Mouse (Mus musculus): Measurements from ENCODE around the gene Adora1. TPM values are rescaled to one million over a fixed set of nuclear protein-coding genes. Genes with fewer than 3 reads are reported as not detected.
"Not testable (repeated sequence)": the region's sequence is repeated elsewhere in the genome, so short reads cannot be mapped to it uniquely, and the experiment has no call there.

Gene Adora1
- polyA plus RNA-seq, 2 experiments = 1.4 to 2.0 TPM

DNA sequence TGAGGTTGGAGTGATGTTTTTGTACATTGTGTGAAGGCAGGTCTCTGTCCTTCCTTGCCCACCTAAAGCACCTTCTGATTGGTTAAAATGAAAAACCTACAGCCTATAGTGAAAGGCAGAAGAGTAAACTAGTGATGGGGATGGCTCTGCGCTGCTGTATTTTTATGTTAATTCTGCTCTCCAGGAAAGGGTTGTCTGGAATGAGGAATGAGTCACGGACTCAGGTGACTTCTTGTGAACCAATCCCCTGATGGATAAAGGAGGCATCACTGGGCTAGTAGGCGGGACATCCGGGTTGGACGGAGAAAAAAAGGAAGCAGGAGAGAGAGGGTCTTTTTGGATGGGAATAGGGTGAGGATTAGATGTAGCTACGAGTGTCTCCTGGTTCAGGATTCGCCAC, 34.8 kb upstream of the Adora1 start:
- Histone ChIP-seq H3K4me3 (replicated peaks; ENCODE audit: low read length) (no peak overlapping the region), H3K27me3 (ENCODE audit: control insufficient read depth, insufficient read depth, low read length) (no peaks in the 10 kb centered on the region), H3K27ac (replicated peaks; ENCODE audit: low read depth, low read length) (no peak overlapping the region), H3K4me1 (ENCODE audit: control insufficient read depth, insufficient read depth, low read length) (peaks cover 13% of the 10 kb centered on the region; the same call in 1 of the 2 replicates), H3K4me2 (replicated peaks; ENCODE audit: low read depth, low read length, severe bottlenecking) (no peak overlapping the region), H3K9me3 (ENCODE audit: control insufficient read depth, low read length) (no peaks in the 10 kb centered on the region), H3K36me3 (ENCODE audit: control insufficient read depth, insufficient read depth, low read length) (no peaks in the 10 kb centered on the region), H3K9ac (ENCODE audit: low read depth, low read length, severe bottlenecking) (no peak overlapping the region)
- no peak for TF ChIP-seq POLR2A (IDR thresholded peaks at IDR 0.05; ENCODE audit: borderline replicate concordance, extremely low read depth, insufficient read depth, insufficient read length)
- 77% methylated on average over 7 of the region's 7 CpGs for WGBS
- DNase-seq (ENCODE audit: low spot score) (no peak), ATAC-seq (ENCODE audit: low FRiP score, low read depth) (no peak)

- Histone ChIP-seq H3K4me2 (replicated peaks; ENCODE audit: low read depth, low read length, severe bottlenecking) (no peak overlapping the region), H3K36me3 (ENCODE audit: control insufficient read depth, insufficient read depth, low read length) (no peaks in the 10 kb centered on the region), H3K9me3 (ENCODE audit: control insufficient read depth, low read length) (peaks cover 2% of the 10 kb centered on the region; the same call in 1 of the 2 replicates), H3K27me3 (ENCODE audit: control insufficient read depth, insufficient read depth, low read length) (no peaks in the 10 kb centered on the region), H3K27ac (replicated peaks; ENCODE audit: low read depth, low read length) (no peak overlapping the region), H3K4me3 (replicated peaks; ENCODE audit: low read length) (no peak overlapping the region), H3K4me1 (ENCODE audit: control insufficient read depth, insufficient read depth, low read length) (no peaks in the 10 kb centered on the region), H3K9ac (ENCODE audit: low read depth, low read length, severe bottlenecking) (no peak overlapping the region)
- no peak for ATAC-seq (ENCODE audit: low FRiP score, low read depth)
- TF ChIP-seq POLR2A (IDR thresholded peaks at IDR 0.05; ENCODE audit: borderline replicate concordance, extremely low read depth, insufficient read depth, insufficient read length) = no peak
- WGBS = 21% methylated on average over 2 of the region's 2 CpGs
- no peak for DNase-seq (ENCODE audit: low spot score)
Observed at GRCm38 (mm10) chr1:134265797-134266196, 30.6 kb upstream of the Adora1 start.

GRCm38 (mm10) chr1:134264341-134264740, 29.1 kb upstream of the Adora1 start:
- no peak overlapping the region for H3K4me3 ChIP-seq (replicated peaks; ENCODE audit: low read length)
- ATAC-seq (ENCODE audit: low FRiP score, low read depth) (no peak), DNase-seq (ENCODE audit: low spot score) (no peak)
- no peaks in the 10 kb centered on the region for H3K4me1 ChIP-seq (ENCODE audit: control insufficient read depth, insufficient read depth, low read length)
- H3K27ac ChIP-seq (replicated peaks; ENCODE audit: low read depth, low read length) = no peak overlapping the region
- 89% methylated on average over 6 of the region's 6 CpGs for WGBS
- peaks cover 5% of the 10 kb centered on the region; the same call in 1 of the 2 replicates for H3K9me3 ChIP-seq (ENCODE audit: control insufficient read depth, low read length)
- H3K27me3 ChIP-seq (ENCODE audit: control insufficient read depth, insufficient read depth, low read length) = no peaks in the 10 kb centered on the region
- no peak overlapping the region for H3K9ac ChIP-seq (ENCODE audit: low read depth, low read length, severe bottlenecking)
- H3K4me2 ChIP-seq (replicated peaks; ENCODE audit: low read depth, low read length, severe bottlenecking) = no peak overlapping the region
- H3K36me3 ChIP-seq (ENCODE audit: control insufficient read depth, insufficient read depth, low read length) = no peaks in the 10 kb centered on the region
- TF ChIP-seq POLR2A (IDR thresholded peaks at IDR 0.05; ENCODE audit: borderline replicate concordance, extremely low read depth, insufficient read depth, insufficient read length) = no peak

DNA sequence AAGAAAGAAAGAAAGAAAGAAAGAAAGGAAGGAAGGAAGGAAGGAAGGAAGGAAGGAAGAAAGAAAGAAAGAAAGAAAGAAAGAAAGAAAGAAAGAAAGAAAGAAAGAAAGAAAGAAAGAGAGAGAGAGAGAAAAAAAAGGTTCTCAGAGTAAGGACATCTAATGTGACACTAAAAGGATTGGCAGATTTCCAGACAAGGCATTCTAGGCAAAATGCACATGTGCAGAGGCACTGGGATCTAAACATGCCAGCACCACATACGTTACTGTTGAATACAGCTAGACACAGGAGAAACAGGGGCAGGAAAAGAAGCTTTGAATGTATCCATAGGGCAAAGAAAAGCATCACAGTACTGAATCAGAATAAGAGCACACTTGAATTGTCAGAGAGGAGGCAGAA, 14.4 kb upstream of the Adora1 start:
- H3K4me2 ChIP-seq (replicated peaks; ENCODE audit: low read depth, low read length, severe bottlenecking); DNase-seq (ENCODE audit: low spot score); H3K9ac ChIP-seq (ENCODE audit: low read depth, low read length, severe bottlenecking); H3K27me3 ChIP-seq (ENCODE audit: control insufficient read depth, insufficient read depth, low read length); ATAC-seq (ENCODE audit: low FRiP score, low read depth); H3K4me1 ChIP-seq (ENCODE audit: control insufficient read depth, insufficient read depth, low read length); H3K27ac ChIP-seq (replicated peaks; ENCODE audit: low read depth, low read length); H3K4me3 ChIP-seq (replicated peaks; ENCODE audit: low read length); H3K9me3 ChIP-seq (ENCODE audit: control insufficient read depth, low read length); H3K36me3 ChIP-seq (ENCODE audit: control insufficient read depth, insufficient read depth, low read length): not testable (repeated sequence)
- WGBS = 64% methylated on average over 1 of the region's 1 CpGs

GRCm38 (mm10) chr1:134246590-134246989, 11.4 kb upstream of the Adora1 start:
- no peak for TF ChIP-seq POLR2A (IDR thresholded peaks at IDR 0.05; ENCODE audit: borderline replicate concordance, extremely low read depth, insufficient read depth, insufficient read length)
- 58% methylated on average over 4 of the region's 4 CpGs for WGBS
- ATAC-seq (ENCODE audit: low FRiP score, low read depth) = no peak

More at GRCm38 (mm10) chr1:134246590-134246989, 11.4 kb upstream of the Adora1 start:
- H3K4me3 ChIP-seq (replicated peaks; ENCODE audit: low read length) = no peak overlapping the region
- no peaks in the 10 kb centered on the region for H3K36me3 ChIP-seq (ENCODE audit: control insufficient read depth, insufficient read depth, low read length)
- H3K27me3 ChIP-seq (ENCODE audit: control insufficient read depth, insufficient read depth, low read length) = no peaks in the 10 kb centered on the region
- no peak overlapping the region for H3K9ac ChIP-seq (ENCODE audit: low read depth, low read length, severe bottlenecking)
- H3K27ac ChIP-seq (replicated peaks; ENCODE audit: low read depth, low read length) = no peak overlapping the region
- no peaks in the 10 kb centered on the region for H3K9me3 ChIP-seq (ENCODE audit: control insufficient read depth, low read length)
- H3K4me1 ChIP-seq (ENCODE audit: control insufficient read depth, insufficient read depth, low read length) = peaks cover 7% of the 10 kb centered on the region
- DNase-seq (ENCODE audit: low spot score) = peak; percentile 54
- no peak overlapping the region for H3K4me2 ChIP-seq (replicated peaks; ENCODE audit: low read depth, low read length, severe bottlenecking)

All from limb, embryonic 14.5 days (tissue).